Mouse (Mus musculus): ENCODE results near the gene Pprc1. TPM values are rescaled to one million over a fixed set of nuclear protein-coding genes. Genes with fewer than 3 reads are reported as not detected.

Gene Pprc1
- polyA plus RNA-seq, 1 experiment from 2014 or later, result 55.1 TPM

- Histone ChIP-seq H3K36me3 (ENCODE audit: insufficient read depth) (no peaks in the 10 kb centered on the region), H3K4me2 (peak overlapping the region; percentile 81), H3K27ac (ENCODE audit: low read depth) (peak overlapping the region; percentile 97), H3K4me1 (ENCODE audit: insufficient read depth) (peaks cover 6% of the 10 kb centered on the region; the same call in 1 of the 2 replicates), H3K9me3 (ENCODE audit: low read depth, low read length) (no peaks in the 10 kb centered on the region), H3K9ac (peak overlapping the region; percentile 85), H3K27me3 (ENCODE audit: insufficient read depth, low read length) (no peaks in the 10 kb centered on the region), H3K4me3 (ENCODE audit: low read depth, low read length) (peak overlapping the region; percentile 88)
- TF ChIP-seq CTCF (IDR thresholded peaks at IDR 0.05; ENCODE audit: low read depth), result no peak; the same call in 1 of the 2 replicates
- WGBS, result under 1% methylated on average over 51 of the region's 52 CpGs
- DNase-seq (peak; percentile 97), ATAC-seq (ENCODE audit: insufficient read depth) (peak; percentile 94)
Observed at GRCm38 (mm10) chr19:46056388-46056946, 11.8 kb downstream of the Pprc1 start.

- Histone ChIP-seq H3K9me3 (ENCODE audit: low read depth, low read length) (no peaks in the 10 kb centered on the region), H3K4me1 (ENCODE audit: insufficient read depth) (peaks cover 6% of the 10 kb centered on the region; the same call in 1 of the 2 replicates), H3K36me3 (ENCODE audit: insufficient read depth) (peaks cover 4% of the 10 kb centered on the region; the same call in 1 of the 2 replicates), H3K27ac (ENCODE audit: low read depth) (peak overlapping the region; percentile 97), H3K4me2 (peak overlapping the region; percentile 81), H3K4me3 (ENCODE audit: low read depth, low read length) (peak overlapping the region; percentile 88), H3K9ac (peak overlapping the region; percentile 85), H3K27me3 (ENCODE audit: insufficient read depth, low read length) (no peaks in the 10 kb centered on the region)
- 1% methylated on average over 35 of the region's 42 CpGs for WGBS
- DNase-seq (peak; percentile 88), ATAC-seq (ENCODE audit: insufficient read depth) (peak; percentile 75)
- peak; percentile 46 for TF ChIP-seq CTCF (IDR thresholded peaks at IDR 0.05; ENCODE audit: low read depth)
Observed at GRCm38 (mm10) chr19:46056947-46057607, 12.4 kb downstream of the Pprc1 start.

- H3K27me3 ChIP-seq (ENCODE audit: insufficient read depth, low read length), result no peaks in the 10 kb centered on the region
- peaks cover 18% of the 10 kb centered on the region for H3K36me3 ChIP-seq (ENCODE audit: insufficient read depth)
- DNase-seq, result no peak
- no peak overlapping the region for H3K4me3 ChIP-seq (ENCODE audit: low read depth, low read length)
- no peak overlapping the region for H3K27ac ChIP-seq (ENCODE audit: low read depth)
- H3K4me1 ChIP-seq (ENCODE audit: insufficient read depth), result peaks cover 6% of the 10 kb centered on the region; the same call in 1 of the 2 replicates
- H3K4me2 ChIP-seq, result peak overlapping the region; percentile 81
- H3K9ac ChIP-seq, result no peak overlapping the region
- no peaks in the 10 kb centered on the region for H3K9me3 ChIP-seq (ENCODE audit: low read depth, low read length)
- 95% methylated on average over 7 of the region's 7 CpGs for WGBS
- TF ChIP-seq CTCF (IDR thresholded peaks at IDR 0.05; ENCODE audit: low read depth), result no peak
- ATAC-seq (ENCODE audit: insufficient read depth), result no peak
Observed at GRCm38 (mm10) chr19:46058466-46058865, 13.8 kb downstream of the Pprc1 start.

- Histone ChIP-seq H3K36me3 (ENCODE audit: insufficient read depth) (peaks cover 42% of the 10 kb centered on the region), H3K4me2 (no peak overlapping the region), H3K27ac (ENCODE audit: low read depth) (no peak overlapping the region), H3K4me1 (ENCODE audit: insufficient read depth) (peaks cover 6% of the 10 kb centered on the region; the same call in 1 of the 2 replicates), H3K27me3 (ENCODE audit: insufficient read depth, low read length) (no peaks in the 10 kb centered on the region), H3K4me3 (ENCODE audit: low read depth, low read length) (no peak overlapping the region), H3K9me3 (ENCODE audit: low read depth, low read length) (no peaks in the 10 kb centered on the region), H3K9ac (no peak overlapping the region)
- DNase-seq (no peak), ATAC-seq (ENCODE audit: insufficient read depth) (no peak)
- TF ChIP-seq CTCF (IDR thresholded peaks at IDR 0.05; ENCODE audit: low read depth), result no peak
- WGBS, result 55% methylated on average over 6 of the region's 6 CpGs
Observed at GRCm38 (mm10) chr19:46060845-46061244, 16.2 kb downstream of the Pprc1 start.

- Histone ChIP-seq H3K27me3 (ENCODE audit: insufficient read depth, low read length) (no peaks in the 10 kb centered on the region), H3K27ac (ENCODE audit: low read depth) (no peak overlapping the region), H3K9ac (no peak overlapping the region), H3K9me3 (ENCODE audit: low read depth, low read length) (no peaks in the 10 kb centered on the region), H3K36me3 (ENCODE audit: insufficient read depth) (peaks cover 99% of the 10 kb centered on the region), H3K4me1 (ENCODE audit: insufficient read depth) (no peaks in the 10 kb centered on the region), H3K4me3 (ENCODE audit: low read depth, low read length) (no peak overlapping the region), H3K4me2 (no peak overlapping the region)
- no peak for TF ChIP-seq CTCF (IDR thresholded peaks at IDR 0.05; ENCODE audit: low read depth)
- DNase-seq (no peak), ATAC-seq (ENCODE audit: insufficient read depth) (no peak)
- 80% methylated on average over 10 of the region's 10 CpGs for WGBS
Observed at GRCm38 (mm10) chr19:46068054-46068453, 23.4 kb downstream of the Pprc1 start.

- Histone ChIP-seq H3K27ac (ENCODE audit: low read depth) (no peak overlapping the region), H3K4me2 (no peak overlapping the region), H3K4me3 (ENCODE audit: low read depth, low read length) (no peak overlapping the region), H3K36me3 (ENCODE audit: insufficient read depth) (peaks cover 63% of the 10 kb centered on the region), H3K9me3 (ENCODE audit: low read depth, low read length) (no peaks in the 10 kb centered on the region), H3K27me3 (ENCODE audit: insufficient read depth, low read length) (no peaks in the 10 kb centered on the region), H3K9ac (no peak overlapping the region), H3K4me1 (ENCODE audit: insufficient read depth) (0 out of 2 replicates have a peak, but pooled peaks cover 4% of the 10 kb centered on the region)
- no peak for DNase-seq
- no peak for ATAC-seq (ENCODE audit: insufficient read depth)
- WGBS, result 82% methylated on average over 7 of the region's 7 CpGs
- TF ChIP-seq CTCF (IDR thresholded peaks at IDR 0.05; ENCODE audit: low read depth), result no peak
Observed at GRCm38 (mm10) chr19:46073285-46073684, 28.6 kb downstream of the Pprc1 start.

GRCm38 (mm10) chr19:46074266-46074665 lies 29.6 kb downstream of the Pprc1 start:
- ATAC-seq (ENCODE audit: insufficient read depth), result no peak
- no peak for TF ChIP-seq CTCF (IDR thresholded peaks at IDR 0.05; ENCODE audit: low read depth)
- Histone ChIP-seq H3K4me1 (ENCODE audit: insufficient read depth) (0 out of 2 replicates have a peak, but pooled peaks cover 4% of the 10 kb centered on the region), H3K27me3 (ENCODE audit: insufficient read depth, low read length) (no peaks in the 10 kb centered on the region), H3K9me3 (ENCODE audit: low read depth, low read length) (no peaks in the 10 kb centered on the region), H3K4me3 (ENCODE audit: low read depth, low read length) (no peak overlapping the region), H3K27ac (ENCODE audit: low read depth) (no peak overlapping the region), H3K4me2 (no peak overlapping the region), H3K36me3 (ENCODE audit: insufficient read depth) (peaks cover 64% of the 10 kb centered on the region), H3K9ac (no peak overlapping the region)
- 86% methylated on average over 5 of the region's 5 CpGs for WGBS
- DNase-seq, result no peak

All from lung, embryonic 14.5 days (tissue).